Mouse (Mus musculus) heart, postnatal 36 days (tissue): ENCODE measurements around the gene Lipe. TPM values are rescaled to one million over a fixed set of nuclear protein-coding genes. Genes with fewer than 3 reads are reported as not detected.
"Not testable (repeated sequence)": the region's sequence is repeated elsewhere in the genome, so short reads cannot be mapped to it uniquely, and the experiment has no call there.

Experiments used
- DNase-seq, 2 experiments: peaks; one replicate each; pipeline ENCODE4 v3.0.0; 2021 to 2022
- intact Hi-C: fragments of 180-260 bp; cut with DNase I; formaldehyde crosslinking; loops from one replicate; pipeline ENCODE4 v1.15.1; 2025
- total RNA-seq, 2 experiments: library from RNA; stranded (reverse); gene quantifications; 2 replicates each; pipeline ENCODE4 v1.2.3; 2021

The Lipe gene
- total RNA-seq, 2 experiments from 2014 or later, result 53.3 to 57.8 TPM

- peak in 1 of 2 experiments; percentile 49 for DNase-seq
- intact Hi-C loops, result no loop called here
Observed at GRCm38 (mm10) chr7:25417597-25417996, 19.1 kb upstream of the Lipe start.

GRCm38 (mm10) chr7:25412833-25413441 is 14.4 kb upstream of the Lipe start, which contains the start of gene Cxcl17:
Gene Cxcl17, minus strand, starts transcription at chr7:25412886.
- intact Hi-C loops, result loop anchor here (5.0 kb wide), 1 partner anchor 281 kb away; no protein-coding TSS in a partner anchor
- DNase-seq, result no peak

- DNase-seq, result no peak
- intact Hi-C loops, result loop anchor here (5.0 kb wide), 1 partner anchor 280 kb away; no protein-coding TSS in a partner anchor
Observed at GRCm38 (mm10) chr7:25411861-25412260, 13.4 kb upstream of the Lipe start.

GRCm38 (mm10) chr7:25410969-25411615 is 12.6 kb upstream of the Lipe start:
- DNase-seq, result no peak
- intact Hi-C loops, result loop anchor here (5.0 kb wide), 1 partner anchor 279 kb away; no protein-coding TSS in a partner anchor

GRCm38 (mm10) chr7:25409114-25409760 is 10.7 kb upstream of the Lipe start:
- intact Hi-C loops, result no loop called here
- no peak for DNase-seq

GRCm38 (mm10) chr7:25406468-25406867 is 8.0 kb upstream of the Lipe start:
- intact Hi-C loops, result no loop called here
- no peak for DNase-seq

DNA sequence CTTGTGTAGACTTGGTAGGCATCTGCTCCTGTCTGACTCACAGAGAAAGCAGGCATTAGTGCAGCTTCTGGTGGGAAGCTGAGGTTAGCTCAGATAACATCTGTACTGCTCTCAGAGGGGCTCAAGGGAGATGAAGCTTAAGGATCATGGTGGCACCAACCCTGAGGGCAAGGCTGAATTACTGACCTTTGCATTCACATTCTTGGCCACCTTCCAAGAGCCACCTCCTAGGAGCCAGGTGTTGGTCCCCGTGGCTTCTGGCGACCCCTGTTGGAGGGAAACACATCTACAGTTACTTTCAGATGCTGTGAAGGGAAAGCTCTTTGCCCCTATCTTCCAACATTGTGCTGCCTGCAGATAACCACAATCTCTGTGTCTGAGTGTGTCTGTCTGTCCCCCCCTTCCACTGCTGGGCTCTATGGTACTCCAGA is 4.2 kb upstream of the Lipe start:
- intact Hi-C loops, result loop anchor here (5.0 kb wide), 1 partner anchor 75 kb away; no protein-coding TSS in a partner anchor
- peak; percentile 55 to 59 for DNase-seq

- DNase-seq, result no peak
- intact Hi-C loops, result loop anchor here (2.0 to 5.0 kb wide), 2 partner anchors 33 to 75 kb away; partner anchors contain the start of gene Cnfn
Observed at GRCm38 (mm10) chr7:25401986-25402385, 3.5 kb upstream of the Lipe start.

GRCm38 (mm10) chr7:25401551-25401950 is 3.0 kb upstream of the Lipe start:
- intact Hi-C loops, result loop anchor here (2.0 to 5.0 kb wide), 2 partner anchors 33 to 74 kb away; partner anchors contain the start of gene Cnfn
- no peak for DNase-seq

DNA sequence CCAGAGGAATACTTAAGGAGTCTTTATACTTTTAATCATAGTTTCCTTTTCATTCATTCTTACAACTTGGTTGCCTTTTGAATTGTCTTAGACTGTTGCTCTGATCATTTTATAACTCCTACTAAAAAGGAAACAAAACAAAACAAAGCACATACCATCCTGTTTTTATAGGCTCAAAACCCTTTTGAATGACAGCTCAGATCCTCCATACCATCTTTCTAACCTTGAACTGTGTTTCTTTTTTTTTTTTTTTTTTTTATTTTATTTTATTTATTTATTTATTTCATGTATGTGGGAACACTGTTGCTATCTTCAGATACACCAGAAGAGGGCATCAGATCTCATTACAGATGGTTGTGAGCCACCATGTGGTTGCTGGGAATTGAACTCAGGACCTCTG is 518 bp upstream of the Lipe start:
- not testable (repeated sequence) for DNase-seq
- intact Hi-C loops, result loop anchor here (5.0 kb wide), 2 partner anchors 82 to 1082 kb away; partner anchors contain the start of genes Megf8 and Zfp94

DNA sequence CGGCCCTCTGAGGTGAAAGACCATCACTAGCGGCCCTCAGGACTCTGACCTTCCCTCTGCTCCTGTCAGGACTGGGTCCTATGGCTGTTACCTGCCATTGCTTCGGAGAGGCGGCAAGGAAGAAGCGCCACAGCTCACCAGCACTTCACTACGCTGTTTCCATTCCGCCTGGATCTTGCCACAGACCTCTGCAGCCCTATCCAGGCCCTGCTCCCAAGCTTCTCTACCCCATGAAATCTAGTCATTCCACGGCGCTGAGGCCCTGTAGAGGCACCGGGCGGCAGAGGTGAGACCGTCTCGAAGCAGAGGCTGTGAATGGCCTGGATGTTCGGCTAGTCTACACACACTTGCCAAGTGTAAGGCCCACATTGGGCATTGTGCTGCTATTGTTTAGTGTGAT is 1.9 kb downstream of the Lipe start:
- DNase-seq, result no peak
- intact Hi-C loops, result loop anchor here (5.0 kb wide), 2 partner anchors 79 to 1079 kb away; partner anchors contain the start of genes Megf8 and Zfp94

GRCm38 (mm10) chr7:25395558-25396521 is 2.7 kb downstream of the Lipe start:
- DNase-seq, result peak; percentile 95 to 98
- intact Hi-C loops, result loop anchor here (5.0 kb wide), 2 partner anchors 79 to 1079 kb away; partner anchors contain the start of genes Megf8 and Zfp94

DNA sequence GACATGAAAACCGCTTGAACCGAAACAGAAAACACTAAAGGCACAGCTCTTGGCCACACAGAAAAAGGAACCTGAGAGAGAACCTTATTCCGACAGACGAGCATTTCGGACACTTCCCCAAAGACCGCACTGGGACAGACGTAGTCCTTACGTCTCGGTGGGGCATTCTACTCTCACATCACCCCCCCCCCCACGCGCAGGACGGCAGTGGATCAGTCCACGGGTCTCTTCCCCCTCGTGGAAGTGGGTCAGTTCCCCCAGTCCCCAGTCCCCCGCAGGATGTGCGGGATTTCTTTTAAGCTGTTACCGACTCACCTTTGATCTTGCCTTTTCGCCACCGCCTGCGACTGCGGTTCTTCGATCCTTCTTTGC is 3.3 kb downstream of the Lipe start:
- no peak for DNase-seq
- intact Hi-C loops, result loop anchor here (5.0 kb wide), 2 partner anchors 78 to 1078 kb away; partner anchors contain the start of genes Megf8 and Zfp94

- intact Hi-C loops, result loop anchor here (5.0 kb wide), 2 partner anchors 77 to 1077 kb away; partner anchors contain the start of genes Megf8 and Zfp94
- DNase-seq, result no peak
Observed at GRCm38 (mm10) chr7:25394754-25395153, 3.8 kb downstream of the Lipe start.

DNA sequence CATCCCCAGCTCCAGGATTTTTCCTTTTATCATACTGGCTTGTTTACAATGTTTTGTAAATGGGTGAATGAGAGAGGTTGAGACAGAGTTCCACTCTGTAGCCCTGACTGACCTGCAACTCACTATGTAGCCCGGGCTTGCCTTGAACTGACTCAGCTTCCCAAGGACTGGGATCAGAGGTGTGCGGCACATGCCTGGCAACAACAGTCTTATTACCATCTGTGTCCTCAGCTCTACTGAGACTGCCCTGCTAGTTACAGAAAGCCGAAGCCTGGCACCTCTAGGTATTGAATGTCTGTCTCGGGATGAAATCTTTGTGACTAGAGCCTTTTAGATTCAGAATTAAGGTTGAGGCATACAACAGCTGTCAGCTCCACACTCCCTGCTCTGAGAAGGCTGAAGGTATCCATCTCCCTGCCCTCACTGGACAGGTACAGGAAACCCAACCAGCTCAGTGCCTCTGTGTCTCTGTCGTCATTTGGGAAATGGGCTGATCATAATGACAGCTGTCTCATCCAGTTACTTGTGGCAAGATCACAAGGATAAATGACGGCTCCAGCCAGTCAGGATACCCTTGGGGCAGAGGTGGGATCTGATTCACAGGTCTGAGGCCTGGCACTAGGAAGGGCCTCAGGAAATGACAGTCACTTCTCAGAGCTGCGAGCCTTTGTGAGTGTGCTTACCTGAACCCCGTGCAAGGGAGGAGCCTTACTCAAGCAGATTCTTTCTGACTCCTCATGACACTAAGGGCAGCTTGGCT is 4.9 kb downstream of the Lipe start:
- DNase-seq, result no peak
- intact Hi-C loops, result no loop called here

- DNase-seq, result no peak
Observed at GRCm38 (mm10) chr7:25392851-25393250, 5.7 kb downstream of the Lipe start.

DNA sequence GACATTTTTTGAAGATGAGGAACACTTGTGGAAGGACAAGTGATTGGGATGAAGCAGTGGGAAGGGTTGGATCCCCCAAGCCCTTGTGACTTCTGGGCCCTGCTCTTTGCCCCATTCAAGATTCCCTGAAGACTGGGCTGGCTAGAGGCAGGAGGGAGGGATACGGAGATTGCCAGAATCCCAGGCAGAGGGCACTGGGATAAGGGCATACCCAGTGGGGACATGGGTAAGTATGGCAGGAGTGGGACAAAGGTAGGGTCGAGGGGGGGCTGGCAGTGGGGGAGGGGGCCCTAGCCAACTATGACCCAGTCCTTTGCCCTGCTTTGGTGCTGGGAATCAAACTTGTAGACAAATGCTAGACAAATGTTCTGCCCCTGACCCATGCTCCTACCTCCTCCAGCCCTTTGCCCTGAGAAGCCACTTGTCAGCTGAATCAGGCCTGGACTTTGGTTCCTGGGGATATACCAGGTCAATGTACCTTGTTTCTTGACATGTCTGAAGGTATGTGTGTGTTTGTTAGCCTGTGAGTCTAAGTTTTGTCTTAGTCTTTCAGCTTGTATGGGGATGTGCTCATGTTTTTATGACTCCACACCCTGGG is 6.6 kb downstream of the Lipe start:
- no peak for DNase-seq
- intact Hi-C loops, result no loop called here

More at GRCm38 (mm10) chr7:25392851-25393250, 5.7 kb downstream of the Lipe start:
- intact Hi-C loops, result no loop called here

- intact Hi-C loops, result no loop called here
- no peak for DNase-seq
Observed at GRCm38 (mm10) chr7:25390986-25391385, 7.5 kb downstream of the Lipe start.
